Mouse (Mus musculus): Measurements from ENCODE around the gene Pomc. TPM values are rescaled to one million over a fixed set of nuclear protein-coding genes. Genes with fewer than 3 reads are reported as not detected.
A peak's percentile ranks its signal among the peaks of the same experiment; 100 is the strongest.

Gene Pomc
- polyA plus RNA-seq, 1 experiment from 2014 or later: 1.6 TPM

DNA sequence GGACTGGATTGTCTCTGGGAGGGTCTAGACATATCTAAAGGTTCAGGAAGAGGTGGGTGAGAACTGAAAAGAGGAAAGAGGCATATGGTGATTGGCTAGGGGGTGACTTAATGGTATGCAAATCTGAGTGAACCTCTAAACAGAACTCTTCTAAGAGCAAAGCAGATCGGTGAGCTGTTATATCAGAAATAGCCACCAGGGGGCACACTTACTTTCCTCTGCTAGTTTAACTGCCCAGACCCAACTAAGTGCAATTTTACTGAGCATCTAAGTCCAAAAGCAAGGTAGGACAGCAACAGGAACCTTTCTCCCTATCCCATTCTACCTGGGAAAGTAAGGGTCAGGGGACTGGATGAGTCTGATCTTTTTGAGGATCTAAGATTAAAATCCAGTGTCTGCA lies 29.0 kb downstream of the Pomc start:
- 0% methylated on average over 1 of the region's 1 CpGs for WGBS
- no peak for ATAC-seq (ENCODE audit: insufficient read depth, low FRiP score)
- Histone ChIP-seq H3K27ac (ENCODE audit: low read length) (no peak overlapping the region), H3K9ac (ENCODE audit: low read length) (no peak overlapping the region), H3K4me2 (ENCODE audit: low read depth, low read length) (no peak overlapping the region), H3K9me3 (replicated peaks; ENCODE audit: control insufficient read depth, low read length) (no peaks in the 10 kb centered on the region), H3K4me1 (ENCODE audit: control insufficient read depth, insufficient read depth, low read length) (peaks cover 12% of the 10 kb centered on the region), H3K36me3 (ENCODE audit: control insufficient read depth, insufficient read depth, low read length) (no peaks in the 10 kb centered on the region), H3K4me3 (replicated peaks; ENCODE audit: low read length) (no peak overlapping the region), H3K27me3 (ENCODE audit: control insufficient read depth, insufficient read depth, low read length) (no peaks in the 10 kb centered on the region)

GRCm38 (mm10) chr12:3984446-3984845 lies 29.7 kb downstream of the Pomc start:
- ATAC-seq (ENCODE audit: insufficient read depth, low FRiP score): no peak
- Histone ChIP-seq H3K36me3 (ENCODE audit: control insufficient read depth, insufficient read depth, low read length) (no peaks in the 10 kb centered on the region), H3K4me2 (ENCODE audit: low read depth, low read length) (no peak overlapping the region), H3K9ac (ENCODE audit: low read length) (no peak overlapping the region), H3K27me3 (ENCODE audit: control insufficient read depth, insufficient read depth, low read length) (no peaks in the 10 kb centered on the region), H3K4me3 (replicated peaks; ENCODE audit: low read length) (no peak overlapping the region), H3K4me1 (ENCODE audit: control insufficient read depth, insufficient read depth, low read length) (peaks cover 12% of the 10 kb centered on the region), H3K9me3 (replicated peaks; ENCODE audit: control insufficient read depth, low read length) (no peaks in the 10 kb centered on the region), H3K27ac (ENCODE audit: low read length) (no peak overlapping the region)
- WGBS: 73% methylated on average over 9 of the region's 9 CpGs

DNA sequence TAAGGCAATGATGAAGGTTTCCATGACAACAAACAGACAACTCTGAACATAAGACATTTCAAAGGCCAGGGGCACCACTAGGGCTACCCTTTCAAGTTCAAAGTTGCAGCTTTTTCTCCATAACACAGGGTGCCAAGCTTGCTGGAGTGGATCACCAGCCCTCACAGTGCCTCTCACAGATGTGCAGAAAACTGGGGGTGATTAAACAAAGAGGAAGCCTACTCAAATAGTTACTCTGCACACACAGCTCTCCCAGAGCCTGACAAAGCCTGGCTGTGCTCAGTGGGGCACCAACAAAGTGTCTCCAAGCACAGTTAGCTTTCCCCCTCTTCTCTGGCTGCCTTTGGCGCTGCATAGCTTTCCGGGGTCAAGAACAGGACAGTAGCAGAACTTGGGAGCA lies 35.2 kb downstream of the Pomc start:
- Histone ChIP-seq H3K36me3 (ENCODE audit: control insufficient read depth, insufficient read depth, low read length) (no peaks in the 10 kb centered on the region), H3K4me2 (ENCODE audit: low read depth, low read length) (no peak overlapping the region), H3K27me3 (ENCODE audit: control insufficient read depth, insufficient read depth, low read length) (no peaks in the 10 kb centered on the region), H3K4me3 (replicated peaks; ENCODE audit: low read length) (no peak overlapping the region), H3K27ac (ENCODE audit: low read length) (no peak overlapping the region), H3K4me1 (ENCODE audit: control insufficient read depth, insufficient read depth, low read length) (no peaks in the 10 kb centered on the region), H3K9ac (ENCODE audit: low read length) (no peak overlapping the region), H3K9me3 (replicated peaks; ENCODE audit: control insufficient read depth, low read length) (no peaks in the 10 kb centered on the region)
- no peak for ATAC-seq (ENCODE audit: insufficient read depth, low FRiP score)
- 43% methylated on average over 2 of the region's 2 CpGs for WGBS

DNA sequence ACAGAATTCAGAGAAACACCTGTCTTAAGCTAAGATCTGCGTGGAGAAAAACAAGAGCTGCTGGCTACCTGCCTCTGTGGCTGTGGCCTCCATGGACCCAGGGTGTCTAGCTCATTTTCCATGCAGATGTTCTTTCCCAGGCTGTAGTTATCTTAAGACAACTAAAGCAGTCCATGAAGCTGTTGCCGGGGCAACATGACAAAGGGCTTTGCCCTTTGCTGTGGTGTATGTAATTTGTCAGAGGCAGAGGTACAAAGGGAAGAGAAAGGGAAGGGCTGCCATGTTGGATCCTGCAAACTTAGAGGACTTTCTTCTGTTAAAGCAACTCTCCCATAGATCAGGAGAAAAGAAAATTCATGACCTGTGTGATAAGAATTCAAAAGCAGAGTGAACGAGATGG lies 36.3 kb downstream of the Pomc start:
- Histone ChIP-seq H3K9me3 (replicated peaks; ENCODE audit: control insufficient read depth, low read length) (no peaks in the 10 kb centered on the region), H3K36me3 (ENCODE audit: control insufficient read depth, insufficient read depth, low read length) (no peaks in the 10 kb centered on the region), H3K4me2 (ENCODE audit: low read depth, low read length) (no peak overlapping the region), H3K27ac (ENCODE audit: low read length) (no peak overlapping the region), H3K4me3 (replicated peaks; ENCODE audit: low read length) (no peak overlapping the region), H3K4me1 (ENCODE audit: control insufficient read depth, insufficient read depth, low read length) (no peaks in the 10 kb centered on the region), H3K27me3 (ENCODE audit: control insufficient read depth, insufficient read depth, low read length) (no peaks in the 10 kb centered on the region), H3K9ac (ENCODE audit: low read length) (no peak overlapping the region)
- 76% methylated on average over 3 of the region's 3 CpGs for WGBS
- no peak for ATAC-seq (ENCODE audit: insufficient read depth, low FRiP score)

DNA sequence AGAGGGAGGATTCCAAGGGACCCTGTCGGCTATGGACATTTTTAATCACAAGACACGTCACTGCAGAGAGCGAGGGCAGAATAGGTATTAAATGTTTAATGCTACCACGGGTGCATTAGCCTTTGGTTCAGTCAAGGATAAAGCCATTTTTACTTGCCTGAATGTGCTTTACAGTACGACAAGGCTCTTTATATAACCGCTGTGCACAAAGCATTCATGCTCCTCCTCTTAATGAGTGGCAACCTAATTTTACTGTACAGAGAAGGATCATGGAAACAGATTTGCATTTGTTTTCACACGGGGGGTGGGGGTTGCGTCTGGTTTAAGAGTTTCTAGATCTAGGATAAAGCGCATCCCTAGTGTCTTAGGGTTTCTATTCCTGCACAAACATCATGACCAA lies 42.0 kb downstream of the Pomc start:
- Histone ChIP-seq H3K27me3 (ENCODE audit: control insufficient read depth, insufficient read depth, low read length) (no peaks in the 10 kb centered on the region), H3K9me3 (replicated peaks; ENCODE audit: control insufficient read depth, low read length) (no peaks in the 10 kb centered on the region), H3K27ac (ENCODE audit: low read length) (no peak overlapping the region), H3K4me2 (ENCODE audit: low read depth, low read length) (no peak overlapping the region), H3K36me3 (ENCODE audit: control insufficient read depth, insufficient read depth, low read length) (no peaks in the 10 kb centered on the region), H3K4me1 (ENCODE audit: control insufficient read depth, insufficient read depth, low read length) (no peaks in the 10 kb centered on the region), H3K4me3 (replicated peaks; ENCODE audit: low read length) (no peak overlapping the region), H3K9ac (ENCODE audit: low read length) (no peak overlapping the region)
- WGBS: 83% methylated on average over 9 of the region's 9 CpGs
- no peak for ATAC-seq (ENCODE audit: insufficient read depth, low FRiP score)

DNA sequence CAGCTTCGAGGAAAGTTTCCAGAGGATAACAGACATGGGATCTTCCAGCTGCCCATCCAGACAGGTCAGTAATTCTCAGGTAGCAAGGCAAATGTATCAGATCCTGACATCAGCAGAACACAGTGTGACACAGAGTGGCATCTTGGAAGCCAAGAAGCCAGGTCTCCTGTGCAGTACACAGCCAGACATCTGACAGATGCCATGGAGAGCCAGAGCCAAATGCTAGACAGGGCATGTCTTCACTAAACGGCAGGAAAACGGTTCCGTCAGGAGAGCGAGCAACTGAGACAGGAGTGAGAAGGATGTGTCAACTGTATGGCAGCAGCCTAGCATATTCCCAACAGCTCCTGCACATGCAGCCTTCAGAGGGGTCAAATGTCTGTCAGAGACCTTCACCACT lies 45.7 kb downstream of the Pomc start:
- no peak overlapping the region for H3K4me3 ChIP-seq (replicated peaks; ENCODE audit: low read length)
- H3K9ac ChIP-seq (ENCODE audit: low read length): no peak overlapping the region
- no peak overlapping the region for H3K27ac ChIP-seq (ENCODE audit: low read length)
- no peak overlapping the region for H3K4me2 ChIP-seq (ENCODE audit: low read depth, low read length)
- WGBS: 94% methylated on average over 5 of the region's 5 CpGs
- no peak for ATAC-seq (ENCODE audit: insufficient read depth, low FRiP score)
- H3K4me1 ChIP-seq (ENCODE audit: control insufficient read depth, insufficient read depth, low read length): peaks cover 4% of the 10 kb centered on the region; the same call in 1 of the 2 replicates
- H3K9me3 ChIP-seq (replicated peaks; ENCODE audit: control insufficient read depth, low read length): no peaks in the 10 kb centered on the region
- no peaks in the 10 kb centered on the region for H3K27me3 ChIP-seq (ENCODE audit: control insufficient read depth, insufficient read depth, low read length)
- H3K36me3 ChIP-seq (ENCODE audit: control insufficient read depth, insufficient read depth, low read length): no peaks in the 10 kb centered on the region

GRCm38 (mm10) chr12:4004648-4005047 lies 49.9 kb downstream of the Pomc start:
- 0 out of 2 replicates have a peak, but pooled peaks have one; percentile 37 for ATAC-seq (ENCODE audit: insufficient read depth, low FRiP score)
- WGBS: 33% methylated on average over 6 of the region's 6 CpGs
- Histone ChIP-seq H3K9ac (ENCODE audit: low read length) (no peak overlapping the region), H3K4me2 (ENCODE audit: low read depth, low read length) (no peak overlapping the region), H3K4me1 (ENCODE audit: control insufficient read depth, insufficient read depth, low read length) (peaks cover 18% of the 10 kb centered on the region), H3K27me3 (ENCODE audit: control insufficient read depth, insufficient read depth, low read length) (no peaks in the 10 kb centered on the region), H3K36me3 (ENCODE audit: control insufficient read depth, insufficient read depth, low read length) (no peaks in the 10 kb centered on the region), H3K9me3 (replicated peaks; ENCODE audit: control insufficient read depth, low read length) (no peaks in the 10 kb centered on the region), H3K4me3 (replicated peaks; ENCODE audit: low read length) (no peak overlapping the region), H3K27ac (ENCODE audit: low read length) (no peak overlapping the region)

GRCm38 (mm10) chr12:4006079-4006478 lies 51.3 kb downstream of the Pomc start:
- Histone ChIP-seq H3K27me3 (ENCODE audit: control insufficient read depth, insufficient read depth, low read length) (no peaks in the 10 kb centered on the region), H3K36me3 (ENCODE audit: control insufficient read depth, insufficient read depth, low read length) (no peaks in the 10 kb centered on the region), H3K9me3 (replicated peaks; ENCODE audit: control insufficient read depth, low read length) (no peaks in the 10 kb centered on the region), H3K27ac (ENCODE audit: low read length) (no peak overlapping the region), H3K4me2 (ENCODE audit: low read depth, low read length) (no peak overlapping the region), H3K4me1 (ENCODE audit: control insufficient read depth, insufficient read depth, low read length) (peaks cover 18% of the 10 kb centered on the region), H3K4me3 (replicated peaks; ENCODE audit: low read length) (no peak overlapping the region), H3K9ac (ENCODE audit: low read length) (no peak overlapping the region)
- WGBS: 70% methylated on average over 7 of the region's 7 CpGs
- no peak for ATAC-seq (ENCODE audit: insufficient read depth, low FRiP score)

DNA sequence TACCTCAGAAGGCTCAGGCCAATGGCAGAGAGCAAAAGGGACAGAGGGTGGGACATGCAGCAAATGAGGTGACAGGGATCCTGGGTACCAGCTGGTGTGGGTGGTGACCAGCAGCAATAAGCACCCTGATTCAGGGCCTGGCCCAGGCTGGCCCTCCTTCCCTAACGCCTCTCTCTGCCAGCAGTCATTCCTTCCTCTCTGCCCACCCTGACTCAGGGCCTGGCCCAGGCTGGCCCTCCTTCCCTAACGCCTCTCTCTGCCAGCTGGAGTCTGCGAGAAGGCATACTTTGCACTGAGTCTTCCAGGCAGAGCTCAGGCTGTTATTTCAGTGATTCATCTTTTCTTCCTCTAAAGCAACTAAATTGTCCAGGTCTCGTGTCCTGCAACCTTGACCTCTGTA lies 52.4 kb downstream of the Pomc start:
- peak overlapping the region; percentile 58 for H3K27ac ChIP-seq (ENCODE audit: low read length)
- ATAC-seq (ENCODE audit: insufficient read depth, low FRiP score): no peak; the same call in 1 of the 2 replicates
- 47% methylated on average over 4 of the region's 4 CpGs for WGBS

DNA sequence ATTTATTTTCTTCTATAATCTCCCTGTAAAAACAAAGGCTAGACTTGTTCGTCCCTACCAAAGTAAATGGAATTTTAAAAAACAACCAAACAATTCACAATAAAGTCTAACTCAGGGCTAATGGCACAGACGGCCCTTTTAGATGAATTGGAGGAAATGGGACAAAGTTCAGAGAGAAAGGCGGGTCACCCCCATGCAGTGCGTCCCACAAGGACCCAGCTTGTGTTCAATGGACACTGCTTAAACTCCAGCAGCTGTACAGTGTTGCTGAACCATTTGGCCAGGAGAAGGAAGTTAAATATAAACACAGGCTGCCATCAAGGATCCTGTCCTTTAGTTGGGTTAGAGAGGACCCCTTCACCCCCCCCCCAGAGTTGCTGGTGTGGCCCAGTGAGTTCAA lies 53.0 kb downstream of the Pomc start:
- no peak; the same call in 1 of the 2 replicates for ATAC-seq (ENCODE audit: insufficient read depth, low FRiP score)
- no peak overlapping the region for H3K4me2 ChIP-seq (ENCODE audit: low read depth, low read length)
- peaks cover 18% of the 10 kb centered on the region for H3K4me1 ChIP-seq (ENCODE audit: control insufficient read depth, insufficient read depth, low read length)
- H3K27me3 ChIP-seq (ENCODE audit: control insufficient read depth, insufficient read depth, low read length): no peaks in the 10 kb centered on the region
- no peak overlapping the region for H3K4me3 ChIP-seq (replicated peaks; ENCODE audit: low read length)
- no peak overlapping the region for H3K27ac ChIP-seq (ENCODE audit: low read length)
- no peak overlapping the region for H3K9ac ChIP-seq (ENCODE audit: low read length)
- no peaks in the 10 kb centered on the region for H3K36me3 ChIP-seq (ENCODE audit: control insufficient read depth, insufficient read depth, low read length)
- H3K9me3 ChIP-seq (replicated peaks; ENCODE audit: control insufficient read depth, low read length): no peaks in the 10 kb centered on the region
- 31% methylated on average over 4 of the region's 4 CpGs for WGBS

More for the DNA sequence above, 52.4 kb downstream of the Pomc start:
- H3K36me3 ChIP-seq (ENCODE audit: control insufficient read depth, insufficient read depth, low read length): no peaks in the 10 kb centered on the region
- no peaks in the 10 kb centered on the region for H3K9me3 ChIP-seq (replicated peaks; ENCODE audit: control insufficient read depth, low read length)
- no peaks in the 10 kb centered on the region for H3K27me3 ChIP-seq (ENCODE audit: control insufficient read depth, insufficient read depth, low read length)
- H3K4me2 ChIP-seq (ENCODE audit: low read depth, low read length): no peak overlapping the region
- no peak overlapping the region for H3K4me3 ChIP-seq (replicated peaks; ENCODE audit: low read length)
- H3K9ac ChIP-seq (ENCODE audit: low read length): no peak overlapping the region
- peaks cover 18% of the 10 kb centered on the region for H3K4me1 ChIP-seq (ENCODE audit: control insufficient read depth, insufficient read depth, low read length)
